ENCODE assay signal across 10 mouse cellular contexts in genomic region chr11:97401082-97401481, GRCm38 (mm10). TPM values are rescaled to one million over a fixed set of nuclear protein-coding genes. Genes with fewer than 3 reads are reported as not detected.
DNase-seq lines count a peak whose midpoint lies in the region; ATAC-seq and TF ChIP-seq lines count a peak whose summit lies in the region.
"Had no signal": no experiment of that assay in that cellular context is flagged by ENCODE, and none has a peak within 500 bp of the region (broad histone marks: within the 10 kb centered on the region; RNA-seq: fewer than 3 reads in every experiment).

No protein-coding gene starts in this region.

- H3K27ac ChIP-seq in liver, adult 2 months (replicated peaks; ENCODE audit: insufficient read depth, low read depth, low read length): no peak overlapping the region
- H3K27ac ChIP-seq in liver, postnatal 0 days (ENCODE audit: low read depth): no peak overlapping the region
- H3K27ac ChIP-seq in heart, postnatal 0 days (ENCODE audit: low read depth): no peak overlapping the region
- peak overlapping the region; percentile 40 for H3K27ac ChIP-seq in midbrain, embryonic 12.5 days (replicated peaks)
- H3K27ac ChIP-seq in gastrocnemius, adult 2 months: no peak overlapping the region

- no peak for ATAC-seq in liver, postnatal 0 days
- ATAC-seq in heart, postnatal 0 days (ENCODE audit: insufficient read depth, low read depth): no peak; the same call in 1 of the 2 replicates
- peak; percentile 9; the same call in 1 of the 2 replicates for ATAC-seq in midbrain, embryonic 12.5 days (ENCODE audit: low FRiP score, low read depth)

- H3K27me3 ChIP-seq in liver, adult 2 months (ENCODE audit: control insufficient read depth, insufficient read depth, low read length): no peaks in the 10 kb centered on the region
- peaks cover 10% of the 10 kb centered on the region for H3K27me3 ChIP-seq in liver, postnatal 0 days (ENCODE audit: insufficient read depth, low read length)
- H3K27me3 ChIP-seq in heart, postnatal 0 days (ENCODE audit: control insufficient read depth, insufficient read depth, low read length): no peaks in the 10 kb centered on the region
- H3K27me3 ChIP-seq in midbrain, embryonic 12.5 days: peaks cover 43% of the 10 kb centered on the region

- intact Hi-C loops in gastrocnemius, adult 2 months (cut with DNase I): no loop called here

- DNase-seq in liver, adult 2 months (ENCODE audit: extremely low read depth, low read depth, low spot score): peak; percentile 47
- DNase-seq in liver, postnatal 0 days: no peak
- DNase-seq in cerebellum, adult 18-20 months: peak; percentile 77 to 89
- peak; percentile 36 for DNase-seq in heart, postnatal 0 days (ENCODE audit: low spot score)
- DNase-seq in thymus, postnatal 14 days: peak; percentile 79
- DNase-seq in adipocyte (ENCODE audit: low spot score): no peak
- no peak for DNase-seq in gastrocnemius, adult 2 months

- peaks cover 14% of the 10 kb centered on the region for H3K4me1 ChIP-seq in liver, adult 2 months (ENCODE audit: control insufficient read depth, insufficient read depth, low read length)
- H3K4me1 ChIP-seq in liver, postnatal 0 days (ENCODE audit: insufficient read depth): peaks cover 24% of the 10 kb centered on the region
- H3K4me1 ChIP-seq in heart, postnatal 0 days (ENCODE audit: control insufficient read depth, insufficient read depth): peaks cover 21% of the 10 kb centered on the region
- H3K4me1 ChIP-seq in midbrain, embryonic 12.5 days: peaks cover 40% of the 10 kb centered on the region

- WGBS in liver, adult 2 months: 12% methylated on average over 6 of the region's 6 CpGs
- WGBS in liver, postnatal 0 days (ENCODE audit: insufficient replicate concordance): 20% methylated on average over 6 of the region's 6 CpGs
- WGBS in heart, postnatal 0 days: 26% methylated on average over 6 of the region's 6 CpGs
- 12% methylated on average over 5 of the region's 6 CpGs for WGBS in midbrain, embryonic 12.5 days

- H3K9ac ChIP-seq in liver, adult 2 months (ENCODE audit: low read depth, low read length): no peak overlapping the region
- no peak overlapping the region for H3K9ac ChIP-seq in liver, postnatal 0 days (replicated peaks)
- H3K9ac ChIP-seq in heart, postnatal 0 days (replicated peaks; ENCODE audit: low read depth, low read length): no peak overlapping the region
- no peak overlapping the region for H3K9ac ChIP-seq in midbrain, embryonic 12.5 days (replicated peaks)

- TF ChIP-seq POLR2A in liver, adult 2 months (IDR thresholded peaks at IDR 0.05; ENCODE audit: extremely low read depth, insufficient read depth, low read length): no peak

- H3K36me3 ChIP-seq in liver, adult 2 months (ENCODE audit: control insufficient read depth, insufficient read depth, low read length): no peaks in the 10 kb centered on the region
- H3K36me3 ChIP-seq in liver, postnatal 0 days (replicated peaks; ENCODE audit: insufficient read depth, low read length): no peaks in the 10 kb centered on the region
- peaks cover 4% of the 10 kb centered on the region; the same call in 1 of the 2 replicates for H3K36me3 ChIP-seq in heart, postnatal 0 days (replicated peaks; ENCODE audit: control insufficient read depth, insufficient read depth, low read length)
- peaks cover 6% of the 10 kb centered on the region; the same call in 1 of the 2 replicates for H3K36me3 ChIP-seq in midbrain, embryonic 12.5 days

- TF ChIP-seq CTCF in liver, adult 2 months (IDR thresholded peaks at IDR 0.05; ENCODE audit: low read depth, low read length): no peak
- no peak for TF ChIP-seq CTCF in liver, postnatal 0 days (IDR thresholded peaks at IDR 0.05; ENCODE audit: low read depth)
- TF ChIP-seq CTCF in heart, postnatal 0 days (IDR thresholded peaks at IDR 0.05; ENCODE audit: low read depth): no peak
- TF ChIP-seq CTCF in gastrocnemius, adult 2 months (IDR thresholded peaks at IDR 0.05): no peak

- no peaks in the 10 kb centered on the region for H3K79me2 ChIP-seq in liver, adult 2 months (ENCODE audit: control insufficient read depth, insufficient read depth, low read length)

- H3K9me3 ChIP-seq in liver, postnatal 0 days (ENCODE audit: low read length): no peaks in the 10 kb centered on the region
- no peaks in the 10 kb centered on the region for H3K9me3 ChIP-seq in heart, postnatal 0 days (replicated peaks; ENCODE audit: control insufficient read depth, low read length)
- H3K9me3 ChIP-seq in midbrain, embryonic 12.5 days: no peaks in the 10 kb centered on the region

- no peak overlapping the region for H3K4me2 ChIP-seq in liver, postnatal 0 days (ENCODE audit: low read depth, low read length)
- H3K4me2 ChIP-seq in heart, postnatal 0 days (ENCODE audit: low read depth, low read length): no peak overlapping the region
- H3K4me2 ChIP-seq in midbrain, embryonic 12.5 days (replicated peaks): peak overlapping the region; percentile 51

- H3K4me3 ChIP-seq in liver, adult 2 months (ENCODE audit: insufficient read depth, low read depth, low read length): no peak overlapping the region
- no peak overlapping the region for H3K4me3 ChIP-seq in liver, postnatal 0 days (ENCODE audit: low read depth, low read length)
- no peak overlapping the region for H3K4me3 ChIP-seq in heart, postnatal 0 days (ENCODE audit: low read depth, low read length)
- no peak overlapping the region for H3K4me3 ChIP-seq in midbrain, embryonic 12.5 days
- no peak overlapping the region for H3K4me3 ChIP-seq in gastrocnemius, adult 2 months

- TF ChIP-seq EP300 in liver, postnatal 0 days (IDR thresholded peaks at IDR 0.05; ENCODE audit: low read depth): no peak
- TF ChIP-seq EP300 in heart, postnatal 0 days (IDR thresholded peaks at IDR 0.05; ENCODE audit: low read depth): no peak

RNA-seq across cellular contexts. Expression of gene Arhgap23, which starts 14.3 kb away (rescaled TPM):
- 2.8 and 4.5 TPM in 2 replicates for total RNA-seq in liver, adult 2 months (2014; rRNA removed)
- 11.3 and 13.6 TPM in 2 replicates for polyA plus RNA-seq in liver, adult 2 months (2012; rRNA removed)
- 5.6 and 5.7 TPM in 2 replicates for polyA plus RNA-seq in liver, postnatal 0 days (2015; fragmentation: Nextera tagmentation; extraction: Ambion mirVana)
- 44.0 and 53.5 TPM in 2 replicates for total RNA-seq in heart, postnatal 0 days (2014; rRNA removed; ENCODE audit: low replicate concordance)
- 3.7 and 3.8 TPM in 2 replicates for polyA plus RNA-seq in heart, postnatal 0 days (2015; fragmentation: Nextera tagmentation; extraction: Ambion mirVana)
- polyA plus RNA-seq in midbrain, embryonic 12.5 days (2016; fragmentation: Nextera tagmentation; extraction: Ambion mirVana): 6.3 and 7.9 TPM in 2 replicates
- 1 to 10 TPM; 5.9 to 7.5 TPM for total RNA-seq in gastrocnemius, adult 2 months (2021)

RNA-seq across cellular contexts. Expression of gene Socs7, which starts 38.7 kb away (rescaled TPM):
- total RNA-seq in liver, adult 2 months (2014; rRNA removed): 4.0 TPM in 2 replicates
- polyA plus RNA-seq in liver, adult 2 months (2012; rRNA removed): 3.1 and 3.7 TPM in 2 replicates
- polyA plus RNA-seq in liver, postnatal 0 days (2015; fragmentation: Nextera tagmentation; extraction: Ambion mirVana): 0.89 and 0.92 TPM in 2 replicates
- 15.4 and 20.7 TPM in 2 replicates for total RNA-seq in heart, postnatal 0 days (2014; rRNA removed; ENCODE audit: low replicate concordance)
- polyA plus RNA-seq in heart, postnatal 0 days (2015; fragmentation: Nextera tagmentation; extraction: Ambion mirVana): 1.6 and 2.1 TPM in 2 replicates
- polyA plus RNA-seq in midbrain, embryonic 12.5 days (2016; fragmentation: Nextera tagmentation; extraction: Ambion mirVana): 9.3 and 9.4 TPM in 2 replicates
- total RNA-seq in gastrocnemius, adult 2 months (2021): 10 to 100 TPM; 43.2 to 48.6 TPM

RNA-seq across cellular contexts. Expression of gene Gpr179, which starts 49.2 kb away (rescaled TPM):
- not detected in 2 replicates for total RNA-seq in liver, adult 2 months (2014; rRNA removed)
- 0.01 TPM in 1 of 2 replicates, not detected in the other for polyA plus RNA-seq in liver, adult 2 months (2012; rRNA removed)
- polyA plus RNA-seq in liver, postnatal 0 days (2015; fragmentation: Nextera tagmentation; extraction: Ambion mirVana): 0.04 TPM in 1 of 2 replicates, not detected in the other
- 0.12 TPM in 1 of 2 replicates, not detected in the other for total RNA-seq in heart, postnatal 0 days (2014; rRNA removed; ENCODE audit: low replicate concordance)
- not detected in 2 replicates for polyA plus RNA-seq in heart, postnatal 0 days (2015; fragmentation: Nextera tagmentation; extraction: Ambion mirVana)
- 0.13 and 0.18 TPM in 2 replicates for polyA plus RNA-seq in midbrain, embryonic 12.5 days (2016; fragmentation: Nextera tagmentation; extraction: Ambion mirVana)
- under 1 TPM in 1 of 2 experiments, not detected in 1; 0.03 TPM for total RNA-seq in gastrocnemius, adult 2 months (2021)
- total RNA-seq: common myeloid progenitor, adult 5-6 weeks had no signal
- polyA plus RNA-seq: liver, embryonic 16.5 days had no signal

Comparison
In these comparisons a context has a peak if more than half of its experiments do, and no peak if none do; other contexts are left out.
1. DNase-seq: peak in liver, adult 2 months (single experiment), cerebellum, adult 18-20 months (2 of 2), heart, postnatal 0 days (single experiment) and thymus, postnatal 14 days (single experiment); none in liver, postnatal 0 days (single experiment), adipocyte (single experiment) and gastrocnemius, adult 2 months (single experiment).